Mouse (Mus musculus): ENCODE measurements at regions not wholly inside any gene's neighbourhood (a gene's known extent, or its start where the extent isn't known, plus 50 kb on each side); places are given as distances from the start of the nearest gene placed in this dataset.

GRCm38 (mm10) chr1:92332248-92332584 lies 136.7 kb upstream of the Hdac4 start:
- 72% methylated on average over 7 of the region's 7 CpGs for WGBS
- no peak overlapping the region for H3K4me3 ChIP-seq (replicated peaks)
- no peaks in the 10 kb centered on the region for H3K27me3 ChIP-seq
- H3K36me3 ChIP-seq, result no peaks in the 10 kb centered on the region
- no peak overlapping the region for H3K27ac ChIP-seq
- no peak overlapping the region for H3K9ac ChIP-seq
- peaks cover 10% of the 10 kb centered on the region for H3K4me1 ChIP-seq
- no peak for ATAC-seq (replicated peaks; ENCODE audit: low FRiP score)
- H3K4me2 ChIP-seq, result no peak overlapping the region
- H3K9me3 ChIP-seq (replicated peaks), result no peaks in the 10 kb centered on the region

GRCm38 (mm10) chr1:92331559-92332247 lies 136.2 kb upstream of the Hdac4 start:
- WGBS, result 66% methylated on average over 5 of the region's 5 CpGs

GRCm38 (mm10) chr1:92330181-92330580 lies 134.7 kb upstream of the Hdac4 start:
- no peaks in the 10 kb centered on the region for H3K27me3 ChIP-seq
- 72% methylated on average over 5 of the region's 5 CpGs for WGBS
- no peaks in the 10 kb centered on the region for H3K36me3 ChIP-seq
- no peaks in the 10 kb centered on the region for H3K9me3 ChIP-seq (replicated peaks)
- no peak overlapping the region for H3K4me2 ChIP-seq
- peaks cover 9% of the 10 kb centered on the region for H3K4me1 ChIP-seq
- H3K9ac ChIP-seq, result no peak overlapping the region
- ATAC-seq (replicated peaks; ENCODE audit: low FRiP score), result no peak
- H3K27ac ChIP-seq, result no peak overlapping the region
- H3K4me3 ChIP-seq (replicated peaks), result no peak overlapping the region

More at GRCm38 (mm10) chr1:92331559-92332247, 136.2 kb upstream of the Hdac4 start:
- no peak for ATAC-seq (replicated peaks; ENCODE audit: low FRiP score)
- Histone ChIP-seq H3K27ac (no peak overlapping the region), H3K36me3 (no peaks in the 10 kb centered on the region), H3K4me2 (no peak overlapping the region), H3K9ac (no peak overlapping the region), H3K27me3 (no peaks in the 10 kb centered on the region), H3K4me1 (peaks cover 9% of the 10 kb centered on the region), H3K4me3 (replicated peaks) (no peak overlapping the region), H3K9me3 (replicated peaks) (no peaks in the 10 kb centered on the region)

- Histone ChIP-seq H3K27ac (no peak overlapping the region), H3K9me3 (replicated peaks) (no peaks in the 10 kb centered on the region), H3K36me3 (no peaks in the 10 kb centered on the region), H3K4me3 (replicated peaks) (no peak overlapping the region), H3K4me2 (no peak overlapping the region), H3K4me1 (peaks cover 9% of the 10 kb centered on the region), H3K9ac (no peak overlapping the region), H3K27me3 (no peaks in the 10 kb centered on the region)
- 66% methylated on average over 7 of the region's 7 CpGs for WGBS
- ATAC-seq (replicated peaks; ENCODE audit: low FRiP score), result no peak
Observed at GRCm38 (mm10) chr1:92329491-92329890, 134.0 kb upstream of the Hdac4 start.

GRCm38 (mm10) chr1:92327141-92327540 lies 131.6 kb upstream of the Hdac4 start:
- Histone ChIP-seq H3K4me2 (no peak overlapping the region), H3K9me3 (replicated peaks) (no peaks in the 10 kb centered on the region), H3K9ac (no peak overlapping the region), H3K27ac (no peak overlapping the region), H3K4me1 (peaks cover 18% of the 10 kb centered on the region), H3K36me3 (no peaks in the 10 kb centered on the region), H3K4me3 (replicated peaks) (no peak overlapping the region), H3K27me3 (no peaks in the 10 kb centered on the region)
- no peak for ATAC-seq (replicated peaks; ENCODE audit: low FRiP score)
- 91% methylated on average over 6 of the region's 6 CpGs for WGBS

GRCm38 (mm10) chr1:92325281-92325680 lies 129.8 kb upstream of the Hdac4 start:
- H3K9me3 ChIP-seq (replicated peaks), result no peaks in the 10 kb centered on the region
- no peaks in the 10 kb centered on the region for H3K27me3 ChIP-seq
- 82% methylated on average over 7 of the region's 7 CpGs for WGBS
- H3K36me3 ChIP-seq, result no peaks in the 10 kb centered on the region
- H3K4me2 ChIP-seq, result no peak overlapping the region
- no peak overlapping the region for H3K9ac ChIP-seq
- no peak overlapping the region for H3K4me3 ChIP-seq (replicated peaks)
- H3K4me1 ChIP-seq, result peaks cover 17% of the 10 kb centered on the region
- H3K27ac ChIP-seq, result no peak overlapping the region
- no peak for ATAC-seq (replicated peaks; ENCODE audit: low FRiP score)

GRCm38 (mm10) chr1:92324091-92324950 lies 128.8 kb upstream of the Hdac4 start:
- Histone ChIP-seq H3K4me1 (peaks cover 9% of the 10 kb centered on the region), H3K4me2 (no peak overlapping the region), H3K9ac (no peak overlapping the region), H3K27ac (no peak overlapping the region), H3K4me3 (replicated peaks) (no peak overlapping the region), H3K36me3 (no peaks in the 10 kb centered on the region), H3K27me3 (no peaks in the 10 kb centered on the region), H3K9me3 (replicated peaks) (no peaks in the 10 kb centered on the region)
- ATAC-seq (replicated peaks; ENCODE audit: low FRiP score), result no peak
- WGBS, result 57% methylated on average over 14 of the region's 14 CpGs

GRCm38 (mm10) chr1:92317131-92317530 lies 121.6 kb upstream of the Hdac4 start:
- Histone ChIP-seq H3K4me2 (no peak overlapping the region), H3K9me3 (replicated peaks) (no peaks in the 10 kb centered on the region), H3K36me3 (no peaks in the 10 kb centered on the region), H3K27me3 (no peaks in the 10 kb centered on the region), H3K4me1 (peaks cover 10% of the 10 kb centered on the region), H3K27ac (no peak overlapping the region), H3K9ac (no peak overlapping the region), H3K4me3 (replicated peaks) (no peak overlapping the region)
- no peak for ATAC-seq (replicated peaks; ENCODE audit: low FRiP score)
- 88% methylated on average over 4 of the region's 4 CpGs for WGBS

GRCm38 (mm10) chr1:92316191-92316723 lies 120.8 kb upstream of the Hdac4 start:
- H3K4me2 ChIP-seq, result no peak overlapping the region

GRCm38 (mm10) chr1:92313001-92313597 lies 117.6 kb upstream of the Hdac4 start:
- H3K9me3 ChIP-seq (replicated peaks), result no peaks in the 10 kb centered on the region
- no peak overlapping the region for H3K27ac ChIP-seq
- H3K27me3 ChIP-seq, result no peaks in the 10 kb centered on the region
- no peak overlapping the region for H3K4me3 ChIP-seq (replicated peaks)
- H3K9ac ChIP-seq, result no peak overlapping the region
- ATAC-seq (replicated peaks; ENCODE audit: low FRiP score), result no peak
- no peaks in the 10 kb centered on the region for H3K36me3 ChIP-seq
- no peak overlapping the region for H3K4me2 ChIP-seq
- WGBS, result 83% methylated on average over 16 of the region's 16 CpGs
- peaks cover 10% of the 10 kb centered on the region for H3K4me1 ChIP-seq

More at GRCm38 (mm10) chr1:92316191-92316723, 120.8 kb upstream of the Hdac4 start:
- no peaks in the 10 kb centered on the region for H3K27me3 ChIP-seq
- H3K9me3 ChIP-seq (replicated peaks), result no peaks in the 10 kb centered on the region
- peaks cover 10% of the 10 kb centered on the region for H3K4me1 ChIP-seq
- H3K4me3 ChIP-seq (replicated peaks), result no peak overlapping the region
- H3K27ac ChIP-seq, result no peak overlapping the region
- H3K9ac ChIP-seq, result no peak overlapping the region
- 24% methylated on average over 10 of the region's 10 CpGs for WGBS
- ATAC-seq (replicated peaks; ENCODE audit: low FRiP score), result peak; percentile 49
- H3K36me3 ChIP-seq, result no peaks in the 10 kb centered on the region

GRCm38 (mm10) chr1:92309883-92310282 lies 114.4 kb upstream of the Hdac4 start:
- no peak overlapping the region for H3K27ac ChIP-seq
- no peak overlapping the region for H3K9ac ChIP-seq
- 81% methylated on average over 2 of the region's 2 CpGs for WGBS
- no peak for ATAC-seq (replicated peaks; ENCODE audit: low FRiP score)
- H3K4me2 ChIP-seq, result no peak overlapping the region
- no peaks in the 10 kb centered on the region for H3K9me3 ChIP-seq (replicated peaks)
- no peak overlapping the region for H3K4me3 ChIP-seq (replicated peaks)
- H3K36me3 ChIP-seq, result no peaks in the 10 kb centered on the region
- H3K27me3 ChIP-seq, result no peaks in the 10 kb centered on the region
- H3K4me1 ChIP-seq, result no peaks in the 10 kb centered on the region

GRCm38 (mm10) chr1:92309381-92309780 lies 113.9 kb upstream of the Hdac4 start:
- Histone ChIP-seq H3K27me3 (no peaks in the 10 kb centered on the region), H3K27ac (no peak overlapping the region), H3K4me3 (replicated peaks) (no peak overlapping the region), H3K36me3 (no peaks in the 10 kb centered on the region), H3K4me2 (no peak overlapping the region), H3K9me3 (replicated peaks) (no peaks in the 10 kb centered on the region), H3K4me1 (no peaks in the 10 kb centered on the region), H3K9ac (no peak overlapping the region)
- 86% methylated on average over 6 of the region's 6 CpGs for WGBS
- ATAC-seq (replicated peaks; ENCODE audit: low FRiP score), result no peak
